Mouse (Mus musculus) adrenal gland, postnatal 36 days (tissue): ENCODE measurements around the gene Cplane1. TPM values are rescaled to one million over a fixed set of nuclear protein-coding genes. Genes with fewer than 3 reads are reported as not detected.
"Not testable (repeated sequence)": the region's sequence is repeated elsewhere in the genome, so short reads cannot be mapped to it uniquely, and the experiment has no call there.

Experiments used
- DNase-seq, 2 experiments: peaks; one replicate each; pipeline ENCODE4 v3.0.0; 2021; ENCODE audit warnings: mixed read lengths in 1 of 2
- long read RNA-seq, 2 experiments: library from polyadenylated mRNA; stranded (forward); transcript quantifications; one replicate each; pipeline ENCODE4 v2.0.0; 2021; ENCODE audit warnings: borderline sequencing depth in 2 of 2
- total RNA-seq, 2 experiments: library from RNA; stranded (reverse); gene quantifications; 2 replicates each; pipeline ENCODE4 v1.2.3; 2021

The Cplane1 gene
- 1 to 10 TPM; 8.6 to 9.9 TPM for total RNA-seq
- long read RNA-seq, experiment 1, partial matches to known transcripts, result 0 of 2 reads
- long read RNA-seq, experiment 1, other reads (novel, unspliced or antisense), result 2 of 2 reads
- long read RNA-seq, experiment 2, partial matches to known transcripts, result 1 of 3 reads
- long read RNA-seq, experiment 2, other reads (novel, unspliced or antisense), result 2 of 3 reads

DNA sequence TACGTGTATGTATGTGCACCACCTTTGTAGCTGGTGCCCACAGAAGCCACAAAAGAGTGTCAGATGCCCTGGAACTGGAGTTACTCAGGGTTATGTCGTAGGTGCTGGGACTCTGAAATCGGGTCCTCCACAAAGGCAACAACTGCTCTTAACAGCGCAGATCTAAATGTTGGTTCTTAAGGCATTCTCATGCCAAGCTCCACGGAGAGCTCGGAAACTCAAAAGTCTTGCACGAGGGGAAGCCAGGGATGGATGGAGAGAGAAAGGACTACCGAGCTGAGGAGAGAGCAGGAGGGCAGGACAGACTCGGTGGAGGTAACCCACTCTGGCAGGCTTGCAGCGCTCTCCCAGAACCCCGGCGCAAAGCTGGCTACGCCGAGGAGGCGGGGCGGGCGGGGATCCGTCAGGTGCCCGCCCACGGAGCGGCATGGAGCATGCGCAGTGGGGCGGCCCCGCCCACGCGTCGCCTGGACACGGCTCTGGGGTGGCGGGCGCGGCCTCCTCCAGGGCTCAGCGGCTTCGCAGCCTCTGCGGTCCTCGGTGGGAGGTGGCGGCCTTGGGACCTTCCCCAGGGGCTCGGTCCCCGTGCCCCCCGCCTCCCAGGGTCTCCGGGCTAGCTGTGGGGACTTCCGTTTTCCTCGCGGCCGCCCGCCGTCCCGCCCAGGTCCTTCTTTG, at the start of gene Cplane1:
TSS of gene Cplane1 (plus strand) at position 516 of the 675 bp plus-strand sequence.
- peak; percentile 97 to 98 for DNase-seq

DNA sequence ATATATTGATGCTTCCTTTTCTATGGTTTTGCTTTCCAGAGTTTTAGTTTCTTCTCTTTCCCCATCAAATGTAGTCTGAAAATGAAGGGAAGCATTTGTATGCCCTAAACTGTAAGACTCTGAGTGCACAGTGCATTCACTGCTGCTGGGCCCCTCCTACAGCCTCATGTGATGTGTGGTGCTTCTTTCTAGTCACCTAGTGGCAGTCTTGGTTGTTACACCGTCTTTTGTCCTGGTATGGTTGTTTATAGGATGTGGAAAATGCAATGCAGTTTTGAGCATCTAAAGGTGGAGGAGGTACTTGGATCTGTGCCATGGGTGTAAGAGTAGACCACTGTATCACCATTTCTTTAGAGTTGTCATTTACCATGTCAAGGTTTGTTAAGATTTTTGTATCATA, 39.6 kb upstream of the Cplane1 start:
- no peak for DNase-seq

DNA sequence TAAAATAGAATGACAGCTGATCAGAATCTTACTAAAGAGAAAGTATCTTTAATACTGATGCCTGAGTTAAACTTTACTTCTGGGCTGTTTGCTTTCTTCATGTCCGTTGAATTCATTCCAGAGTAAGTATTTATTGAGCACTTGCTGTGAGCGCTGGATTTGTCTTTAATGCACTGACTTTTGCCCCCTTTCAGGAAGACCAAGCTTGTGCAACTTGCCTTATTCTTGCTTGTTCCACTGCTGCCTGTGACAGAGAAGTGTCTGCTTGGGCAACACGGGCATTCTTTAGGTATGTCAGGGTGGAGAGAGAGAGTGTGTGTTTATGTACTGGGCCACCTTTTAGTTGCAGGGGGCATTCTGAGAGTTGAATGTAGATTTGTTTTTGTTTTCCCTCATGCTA, 37.6 kb upstream of the Cplane1 start:
- DNase-seq, result no peak

DNA sequence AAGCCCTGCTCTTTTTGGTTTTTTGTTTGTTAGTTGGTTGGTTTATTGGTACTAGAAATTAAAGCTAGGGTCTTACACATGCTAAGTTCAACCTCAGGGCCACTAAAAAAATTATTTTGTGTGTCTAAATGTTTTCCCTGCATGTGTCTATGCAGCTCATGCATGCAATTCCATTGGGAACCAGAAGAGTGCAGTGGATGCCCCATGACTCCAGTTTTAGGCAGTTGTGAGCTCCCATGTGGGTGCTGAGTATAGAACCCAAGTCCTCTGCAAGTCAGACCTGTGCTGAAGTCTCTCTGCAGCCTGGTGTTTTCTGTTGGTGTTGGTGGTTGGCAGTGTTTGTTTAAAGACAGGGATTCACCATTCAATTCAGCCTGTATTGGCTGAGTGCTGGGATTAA, 37.1 kb upstream of the Cplane1 start:
- DNase-seq, result no peak

DNA sequence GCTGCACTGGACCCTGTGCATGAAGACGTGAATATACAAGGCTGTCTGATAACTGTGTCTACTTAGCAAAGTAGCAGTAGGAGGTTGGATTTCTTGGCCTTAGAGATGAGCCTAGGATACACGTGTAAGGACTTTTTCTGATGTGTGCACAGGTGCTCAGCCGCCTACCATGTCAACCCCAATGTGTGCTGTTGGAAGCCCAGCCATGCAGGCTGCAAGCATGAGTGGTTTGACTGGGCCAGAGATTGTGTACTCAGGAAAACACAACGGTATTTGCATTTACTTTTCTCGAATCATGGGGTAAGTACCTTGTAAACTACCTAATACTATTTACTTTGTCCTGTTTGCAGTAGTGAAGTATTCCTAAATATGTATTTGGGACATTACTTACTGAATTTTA, 33.3 kb upstream of the Cplane1 start:
- DNase-seq, result no peak

DNA sequence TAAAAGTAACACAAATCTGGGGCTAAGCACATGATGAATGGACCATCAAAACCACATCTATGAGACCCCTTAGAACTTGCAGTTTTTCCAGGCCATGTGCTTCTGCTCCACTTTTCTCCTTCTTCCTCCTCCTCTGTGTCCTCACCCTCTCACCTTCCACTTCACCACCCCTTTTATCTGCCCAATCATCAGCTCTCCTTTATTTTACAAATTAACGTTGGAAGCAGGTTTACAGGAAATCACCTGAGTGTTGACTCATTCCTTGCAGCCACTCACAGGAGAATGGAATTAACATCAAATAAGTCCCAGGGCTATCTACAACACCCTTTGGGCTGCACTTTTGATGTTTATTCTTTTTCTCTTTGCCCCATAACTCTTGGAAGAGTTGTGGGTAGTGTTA, 7.1 kb upstream of the Cplane1 start:
- DNase-seq, result no peak

DNA sequence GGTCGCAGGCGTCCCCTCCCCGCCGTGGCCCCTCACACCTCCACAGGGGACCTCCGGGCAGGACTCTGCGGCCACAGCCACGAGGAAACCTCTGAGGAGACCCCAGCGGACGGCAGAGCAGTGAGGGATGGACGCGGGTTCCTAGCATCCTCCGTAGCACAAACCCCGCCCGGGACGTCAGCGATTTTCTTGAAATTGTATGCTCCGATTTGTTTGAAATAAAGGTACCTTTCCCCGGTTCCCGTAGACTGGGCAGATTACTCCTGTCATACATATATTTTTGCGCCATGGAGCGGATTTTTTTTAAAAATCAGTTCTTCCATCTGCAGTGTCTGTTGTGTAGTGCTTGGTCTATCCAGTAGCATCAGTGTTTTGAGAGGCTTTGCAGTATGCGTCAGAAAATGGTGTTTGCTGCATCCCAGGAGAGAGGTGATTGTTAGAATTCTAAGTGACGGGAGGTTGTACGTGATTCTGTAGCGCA, 400 bp downstream of the Cplane1 start:
- peak; percentile 3 to 44 for DNase-seq

DNA sequence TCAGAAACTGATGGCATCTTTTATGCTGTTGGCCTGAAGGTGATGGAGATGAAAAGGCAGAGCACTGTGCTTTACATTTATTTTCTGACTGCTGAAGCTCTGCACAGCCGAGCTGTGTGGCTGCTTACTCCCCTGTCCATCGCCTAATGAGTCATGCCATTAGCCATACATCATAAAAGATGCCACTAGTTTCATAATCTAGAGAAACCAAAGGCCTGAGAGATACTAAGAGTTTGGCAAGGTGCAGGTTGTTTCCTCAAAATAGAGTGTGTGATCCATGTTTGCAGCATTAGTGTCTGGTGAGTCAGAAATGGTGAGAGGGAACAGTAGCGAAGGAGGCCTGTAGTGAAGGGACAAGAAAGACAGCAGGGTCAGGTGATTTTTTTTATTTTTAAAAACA, 20.7 kb downstream of the Cplane1 start:
- DNase-seq, result no peak

DNA sequence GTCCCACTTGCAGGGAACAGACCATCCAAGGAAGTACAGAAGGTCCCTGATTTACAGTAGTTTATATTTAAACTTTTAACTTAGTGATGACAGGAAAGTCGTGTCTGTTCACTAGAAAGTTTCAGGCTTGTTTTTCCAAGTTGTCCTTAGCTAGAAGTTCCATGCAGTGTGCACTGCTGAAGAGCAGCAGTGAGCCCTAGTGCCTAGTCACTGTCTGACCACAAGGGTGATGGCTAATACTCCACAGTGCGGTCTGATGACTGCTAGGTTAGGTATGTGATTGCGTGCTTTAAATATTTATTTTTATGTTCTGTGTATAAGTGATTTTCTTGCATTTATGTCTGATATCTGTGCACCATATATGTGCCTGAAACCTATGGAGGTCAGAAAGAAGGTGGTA, 21.5 kb downstream of the Cplane1 start:
- DNase-seq, result no peak

DNA sequence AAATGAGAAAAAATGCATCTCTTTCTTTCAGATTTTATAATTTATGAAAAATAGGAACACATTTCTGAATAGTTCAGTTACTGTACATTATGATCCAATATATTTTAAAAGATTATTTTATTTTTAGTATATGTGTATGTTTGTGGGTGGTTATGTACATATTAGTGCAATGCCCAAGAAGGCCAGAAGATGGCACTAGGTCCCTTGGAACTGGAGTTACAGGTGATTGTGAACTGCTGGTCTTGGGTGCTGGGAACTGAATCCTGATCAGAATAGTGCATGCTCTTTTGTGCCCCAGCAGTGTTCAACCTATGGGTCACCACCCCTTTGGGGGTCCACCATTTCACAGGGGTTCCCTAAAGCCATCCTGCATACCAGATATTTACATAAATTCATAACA, 31.4 kb downstream of the Cplane1 start:
- no peak for DNase-seq

DNA sequence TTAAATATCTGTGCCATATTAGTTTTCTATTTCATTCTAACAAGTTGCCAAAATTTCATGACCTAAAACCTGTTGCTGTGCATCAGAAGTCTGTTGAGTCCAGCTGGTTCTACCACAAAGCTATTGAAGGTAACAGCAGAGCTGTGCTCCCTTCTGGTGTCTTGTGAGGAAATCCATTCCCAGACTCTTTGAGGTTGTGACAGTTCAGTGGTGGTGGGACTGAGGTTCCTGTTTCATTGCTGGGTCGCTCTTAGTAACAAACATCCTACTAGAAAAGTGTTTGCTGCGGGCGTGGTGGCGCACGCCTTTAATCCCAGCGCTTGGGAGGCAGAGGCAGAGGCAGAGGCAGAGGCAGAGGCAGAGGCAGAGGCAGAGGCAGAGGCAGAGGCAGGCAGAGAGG, 39.5 kb downstream of the Cplane1 start:
- DNase-seq, result no peak

DNA sequence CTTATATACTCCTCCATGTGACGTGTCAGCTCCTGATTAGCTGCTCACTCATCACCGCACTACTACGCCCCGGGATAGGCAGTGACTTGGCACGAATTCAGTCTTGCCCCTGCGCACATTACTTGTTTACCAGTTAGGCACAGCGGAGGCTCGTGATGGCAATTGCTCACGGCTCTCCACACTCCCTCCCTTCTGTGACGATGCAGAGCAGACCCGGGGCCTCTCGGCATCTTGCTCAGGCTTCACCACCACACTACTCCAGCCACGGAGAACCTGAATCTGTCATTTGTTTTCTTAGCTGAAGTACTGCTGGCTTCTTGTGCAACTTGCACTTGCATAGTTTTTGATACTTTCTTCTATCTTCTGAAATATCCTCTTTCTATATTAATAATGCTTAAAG, 45.9 kb downstream of the Cplane1 start:
- no peak for DNase-seq

DNA sequence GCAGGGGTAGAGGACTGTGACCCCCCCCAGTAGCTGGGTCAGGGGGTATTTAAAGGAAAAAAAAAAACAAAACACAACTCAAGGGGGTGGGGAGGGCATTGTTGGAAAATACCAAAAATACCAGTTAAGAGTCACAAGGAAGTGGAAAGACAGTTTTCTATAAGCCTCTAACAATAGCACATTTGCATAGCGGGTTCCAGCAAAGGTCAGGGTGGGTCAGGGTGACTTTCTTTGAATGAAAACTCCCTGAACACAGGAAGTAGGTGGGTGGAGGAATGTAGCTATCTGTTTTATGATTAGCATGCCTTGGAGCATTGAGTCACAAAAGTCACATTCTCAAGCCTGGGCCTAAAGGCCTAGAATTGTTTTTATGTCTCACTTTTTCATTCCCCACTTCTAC, 65.3 kb downstream of the Cplane1 start:
- not testable (repeated sequence) for DNase-seq

DNA sequence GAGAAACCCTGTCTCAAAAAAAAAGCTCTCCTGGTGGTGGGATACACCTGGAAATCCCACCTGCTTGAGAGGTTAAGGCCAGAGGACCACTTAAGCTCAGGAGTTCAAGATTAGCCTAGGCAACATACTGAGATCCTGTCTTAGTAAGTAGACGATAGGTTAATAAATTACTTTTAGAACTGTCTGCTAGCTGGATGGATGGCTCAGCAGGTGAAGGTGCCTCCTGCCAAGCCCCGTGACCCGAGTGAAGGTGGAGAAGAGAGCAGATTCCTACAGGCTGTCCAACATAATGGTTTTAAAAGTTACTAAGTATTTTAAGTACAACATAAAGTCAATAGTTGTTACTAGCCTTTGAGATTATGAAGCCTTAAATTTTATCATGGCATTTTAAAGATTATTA, 97.0 kb downstream of the Cplane1 start:
- DNase-seq, result no peak

DNA sequence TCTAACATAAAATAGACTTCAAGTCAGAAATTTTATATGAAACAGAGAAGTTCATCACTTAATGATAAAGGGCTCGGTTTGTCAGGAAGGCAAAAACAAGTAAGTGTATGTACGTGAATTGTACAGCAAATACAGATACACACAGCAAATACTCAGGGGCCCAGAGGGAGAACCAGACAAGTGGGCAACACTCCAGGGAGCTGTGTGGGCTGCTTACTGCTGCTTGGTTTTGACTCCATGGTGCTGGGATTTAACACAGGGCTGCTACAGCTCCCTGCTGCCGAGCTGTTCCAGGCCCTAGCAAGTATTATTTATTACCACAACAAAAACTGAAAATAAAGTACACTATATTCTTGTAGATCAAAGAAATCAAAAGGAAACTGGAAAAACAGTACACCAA, 98.3 kb downstream of the Cplane1 start:
- no peak for DNase-seq

DNA sequence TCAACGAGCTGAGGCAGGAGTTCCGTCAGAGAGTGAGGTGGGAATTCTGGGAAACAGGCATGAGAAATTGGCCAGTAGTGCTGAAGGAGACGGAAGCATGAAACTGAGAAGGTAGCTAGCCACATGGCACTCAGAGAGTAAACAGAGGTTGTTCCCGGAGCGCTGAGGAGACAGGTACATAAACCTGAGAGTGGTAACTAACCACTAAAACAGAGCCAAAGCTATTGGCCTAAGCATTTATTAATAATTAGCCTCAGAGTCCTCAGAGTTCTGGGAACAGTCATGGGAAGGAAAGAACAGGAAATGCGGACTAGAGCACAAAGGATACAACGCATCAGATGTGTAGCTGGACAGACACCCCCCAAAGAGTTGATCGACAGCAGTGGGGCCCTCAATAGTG, 99.3 kb downstream of the Cplane1 start:
- no peak for DNase-seq

DNA sequence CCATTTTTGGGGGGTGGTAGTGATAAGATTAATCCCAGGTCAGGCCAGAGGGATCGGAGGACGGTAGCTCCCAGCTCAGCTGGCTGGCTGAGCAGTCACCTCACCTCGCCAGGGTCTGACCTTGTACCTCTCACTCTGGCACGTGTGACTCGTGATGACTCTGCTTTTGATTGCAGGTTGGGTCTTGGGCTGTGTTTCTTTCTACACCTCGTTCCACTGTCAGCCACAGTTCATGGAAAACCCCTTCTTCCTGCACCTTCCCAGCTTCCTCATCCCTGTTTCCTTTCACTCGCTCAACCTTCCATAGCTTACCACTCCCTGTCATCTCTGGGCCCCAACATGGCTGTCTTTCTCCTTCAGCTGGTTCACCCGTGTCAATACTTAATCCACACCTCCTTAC, 103.0 kb downstream of the Cplane1 start:
- DNase-seq, result no peak

DNA sequence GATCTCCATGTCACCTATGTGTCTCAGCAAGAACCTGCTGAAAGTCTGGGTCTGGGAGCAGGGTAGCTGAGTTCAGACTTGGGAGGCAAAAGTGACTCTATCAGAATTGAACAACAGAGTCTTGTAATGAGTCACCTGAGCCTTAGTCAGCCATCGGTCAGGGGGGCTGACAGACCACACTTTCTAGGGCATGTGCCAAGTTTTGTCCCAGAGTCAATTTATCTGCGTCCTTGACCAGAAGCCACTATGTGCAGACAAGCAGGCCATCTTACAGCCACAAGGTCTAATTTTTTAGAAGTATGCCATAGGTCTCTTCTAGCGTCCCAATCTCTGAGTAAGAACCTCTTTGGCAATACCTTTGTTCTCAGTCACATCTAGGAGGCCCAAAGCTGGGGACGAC, 109.0 kb downstream of the Cplane1 start:
- DNase-seq, result peak; percentile 58 to 60

DNA sequence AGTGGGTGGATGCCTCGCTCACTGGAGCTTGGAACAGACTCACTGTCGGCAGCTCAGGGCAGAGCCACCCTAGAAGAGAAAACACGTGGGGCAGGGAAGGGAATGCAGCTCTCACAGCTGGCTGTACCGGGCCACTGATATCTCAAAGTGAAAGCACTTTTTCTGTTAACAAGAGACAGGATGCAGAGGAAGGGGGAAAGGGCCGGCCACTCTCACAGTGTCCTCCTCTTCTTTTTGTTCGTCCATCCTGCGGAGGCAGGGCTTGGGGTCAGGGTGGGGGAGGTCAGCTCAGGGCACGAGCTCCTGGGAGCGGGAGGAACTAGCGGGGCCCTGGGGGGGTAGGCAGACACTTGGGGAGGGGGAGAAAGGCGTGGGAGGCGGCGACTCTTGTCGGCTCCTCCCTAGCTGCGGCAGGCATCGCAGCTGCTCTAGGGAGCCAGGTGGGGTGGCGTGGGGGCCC, 110.4 kb downstream of the Cplane1 start:
- DNase-seq, result peak; percentile 16 to 27

DNA sequence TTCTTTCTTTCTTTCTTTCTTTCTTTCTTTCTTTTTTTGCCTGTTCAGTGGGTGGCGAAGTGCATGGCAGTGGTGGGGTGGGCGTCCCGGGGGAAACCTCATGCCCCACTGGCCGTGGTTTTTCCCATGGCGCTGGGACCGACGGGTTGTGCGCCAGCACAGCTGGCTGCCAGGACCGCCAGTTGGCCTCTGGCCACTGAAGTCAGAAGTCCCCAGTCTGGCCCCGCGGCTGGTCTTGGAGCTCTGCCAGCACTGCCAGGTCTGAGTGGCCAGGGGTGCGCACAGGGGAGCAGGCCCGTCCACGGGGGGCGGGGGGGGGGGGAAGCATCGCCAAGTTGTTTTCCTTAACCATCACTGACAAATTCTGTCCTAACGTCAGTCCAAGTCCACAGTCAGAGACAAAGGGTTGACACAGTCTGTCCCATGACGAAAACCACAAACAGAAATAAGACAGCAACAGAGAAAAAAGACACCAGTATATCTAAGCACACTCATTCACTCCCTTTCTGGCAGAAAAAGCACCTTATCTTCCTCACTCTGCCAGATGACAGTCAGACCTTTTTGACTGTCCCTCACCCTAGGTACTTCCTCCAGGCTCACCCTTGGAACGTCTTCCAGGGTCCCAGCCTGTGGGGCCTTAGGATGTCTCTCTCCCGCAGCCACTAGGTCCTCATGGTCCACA, 111.2 kb downstream of the Cplane1 start:
- DNase-seq, result peak; percentile 76 to 84

DNA sequence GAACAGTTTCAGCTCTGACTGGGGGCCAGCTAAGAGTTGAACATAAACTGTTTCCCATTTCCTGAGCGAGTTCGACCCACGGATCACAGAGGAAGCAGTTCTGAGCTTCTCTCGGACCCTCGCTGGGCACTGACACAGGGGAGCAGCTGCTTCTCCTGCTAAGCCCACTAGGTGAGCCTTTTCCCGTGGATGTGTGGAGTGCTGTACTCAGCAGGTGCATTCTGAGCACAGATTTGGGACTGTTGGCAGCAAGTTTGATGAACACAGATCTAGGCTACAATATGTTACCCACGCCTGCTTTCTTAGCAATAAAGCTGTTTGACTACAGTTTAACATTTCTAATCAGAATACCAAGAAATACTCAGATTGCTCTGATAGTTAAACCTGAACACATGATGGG, 112.8 kb downstream of the Cplane1 start:
- no peak for DNase-seq

DNA sequence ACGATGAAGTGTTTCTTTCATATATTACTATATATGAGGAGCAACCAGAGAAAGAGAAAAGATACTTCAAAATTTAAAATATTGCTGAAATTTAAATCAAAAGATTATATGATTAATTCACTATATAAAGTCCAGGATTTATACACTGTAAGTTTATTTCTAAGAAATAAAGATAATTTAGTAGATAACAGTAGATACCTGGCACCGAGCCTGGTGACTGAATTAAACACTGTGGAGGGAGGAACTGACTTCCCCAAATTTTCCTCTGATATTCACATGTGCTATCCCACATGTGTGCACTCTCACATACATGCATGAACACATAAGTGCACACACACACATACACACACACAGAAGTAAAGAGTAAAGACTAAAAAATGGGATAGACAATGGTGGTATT, 113.2 kb downstream of the Cplane1 start:
- DNase-seq, result no peak

DNA sequence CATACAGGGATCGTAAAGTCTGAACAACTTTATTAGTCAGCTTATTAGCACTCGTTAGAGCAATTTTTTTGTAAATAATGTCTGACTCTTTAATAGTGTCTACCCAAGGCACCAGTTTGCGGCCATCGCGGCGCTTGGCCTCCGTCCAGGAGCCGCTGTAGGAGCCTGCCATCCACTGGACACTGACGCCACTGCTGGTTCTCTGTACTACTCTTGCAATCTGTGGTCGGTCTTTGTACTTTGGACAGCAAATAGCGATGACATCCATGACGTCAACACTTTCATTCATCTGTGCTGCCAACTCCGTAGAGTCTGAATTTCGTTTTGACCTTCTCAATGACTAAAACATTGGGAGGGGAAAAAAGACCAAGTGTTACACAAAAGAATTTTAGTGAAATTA, 122.3 kb downstream of the Cplane1 start:
- DNase-seq, result peak in 1 of 2 experiments; percentile 11

DNA sequence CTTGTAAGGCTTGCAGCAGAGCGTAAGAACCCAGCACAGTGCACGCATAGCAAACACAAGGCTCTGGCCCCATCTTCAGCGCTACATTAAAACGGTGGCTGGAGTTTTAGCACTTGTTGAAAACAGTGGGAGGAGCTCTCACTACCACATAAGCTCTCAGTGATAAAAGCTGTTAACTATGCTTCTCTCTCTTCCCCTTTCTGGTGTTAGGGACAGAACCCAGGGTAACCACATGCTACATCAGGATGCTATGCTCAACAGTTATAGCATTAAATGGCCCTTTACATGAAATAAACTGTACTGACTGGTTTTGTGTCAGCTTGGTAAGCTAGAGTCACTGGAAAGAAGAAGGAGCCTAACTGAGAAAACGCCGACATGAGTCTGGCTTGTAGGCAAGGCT, 125.2 kb downstream of the Cplane1 start:
- DNase-seq, result no peak
